11 mouse cellular contexts compared by ENCODE assay signal in the genomic region with DNA sequence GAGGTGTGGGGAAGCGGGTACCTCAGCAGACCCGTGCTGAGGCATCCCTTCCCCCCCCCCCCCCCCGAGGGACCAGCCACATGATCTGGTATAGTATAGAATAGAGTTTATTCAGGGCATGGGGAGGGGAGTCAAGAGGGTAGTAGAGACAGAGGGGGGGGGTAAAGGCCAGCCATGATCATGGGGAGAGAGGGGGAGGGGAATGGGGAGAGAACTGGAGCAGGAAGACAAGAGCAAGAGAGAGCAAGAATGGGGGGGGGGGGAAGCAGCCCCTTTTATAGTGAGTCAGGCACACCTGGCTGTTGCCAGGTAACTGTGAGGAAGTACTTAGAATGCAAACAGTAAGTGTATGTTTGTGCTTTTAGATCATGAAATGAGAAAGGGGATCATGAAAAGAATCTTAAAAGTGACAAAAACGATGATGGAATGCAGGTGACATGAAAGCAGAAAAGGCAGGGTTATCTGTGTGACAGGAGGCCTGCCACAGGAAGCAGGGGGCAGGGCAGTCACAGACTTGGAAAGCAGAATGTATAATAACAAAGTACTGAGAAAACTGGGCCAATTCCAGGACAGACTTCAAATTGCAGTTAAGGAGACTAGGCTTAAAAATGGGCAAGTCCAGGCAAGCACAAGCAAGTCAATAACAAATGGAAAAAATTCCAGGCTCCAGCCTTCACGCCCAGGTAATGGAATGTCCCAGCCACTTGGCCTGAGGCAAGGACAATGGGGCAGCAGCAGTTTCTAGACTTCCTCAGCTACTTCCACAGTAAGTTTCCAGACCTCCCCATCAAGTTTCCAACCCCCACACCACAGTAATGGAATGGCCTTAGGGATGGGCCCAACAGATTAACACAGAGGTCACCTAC. TPM values are rescaled to one million over a fixed set of nuclear protein-coding genes. Genes with fewer than 3 reads are reported as not detected.
DNase-seq lines count a peak whose midpoint lies in the region; ATAC-seq lines count a peak whose summit lies in the region.
"Had no signal": no experiment of that assay in that cellular context is flagged by ENCODE, and none has a peak within 500 bp of the region (broad histone marks: within the 10 kb centered on the region; RNA-seq: fewer than 3 reads in every experiment).

No protein-coding gene starts in this region.

- peak; percentile 11 for DNase-seq in embryo, embryonic 10 days (ENCODE audit: low spot score)
- no peak for DNase-seq in embryo, embryonic 10.5 days (ENCODE audit: low spot score)
- DNase-seq in embryonic facial prominence, embryonic 11.5 days (ENCODE audit: low spot score), result peak; percentile 47
- peak; percentile 88 for DNase-seq in kidney, adult 9 months
- DNase-seq in mesoderm, embryonic 11.5 days (ENCODE audit: low read depth, low spot score), result peak; percentile 2
- DNase-seq in natural killer cell, adult 2 months (ENCODE audit: low spot score in 2 of 2), result no peak
- no peak for DNase-seq in adrenal gland, postnatal 25 days
- DNase-seq: cerebellum, postnatal 14 days had no signal

- H3K4me1 ChIP-seq in embryonic facial prominence, embryonic 11.5 days (ENCODE audit: control insufficient read depth, insufficient read depth, low read length), result no peaks in the 10 kb centered on the region
- H3K4me1 ChIP-seq in midbrain, embryonic 13.5 days (replicated peaks), result no peaks in the 10 kb centered on the region

- 39% methylated on average over 4 of the region's 5 CpGs for WGBS in embryonic facial prominence, embryonic 11.5 days
- 68% methylated on average over 4 of the region's 5 CpGs for WGBS in midbrain, embryonic 13.5 days

- H3K4me3 ChIP-seq in embryonic facial prominence, embryonic 11.5 days (ENCODE audit: low read depth, low read length), result no peak overlapping the region
- H3K4me3 ChIP-seq in midbrain, embryonic 13.5 days (replicated peaks), result no peak overlapping the region
- H3K4me3 ChIP-seq: neural tube, embryonic 15.5 days had no signal

- no peaks in the 10 kb centered on the region for H3K27me3 ChIP-seq in embryonic facial prominence, embryonic 11.5 days (ENCODE audit: control insufficient read depth, insufficient read depth, low read length)
- no peaks in the 10 kb centered on the region for H3K27me3 ChIP-seq in midbrain, embryonic 13.5 days
- H3K27me3 ChIP-seq: neural tube, embryonic 15.5 days had no signal

- no peaks in the 10 kb centered on the region for H3K9me3 ChIP-seq in embryonic facial prominence, embryonic 11.5 days (replicated peaks; ENCODE audit: control insufficient read depth, low read length)
- no peaks in the 10 kb centered on the region for H3K9me3 ChIP-seq in midbrain, embryonic 13.5 days
- H3K9me3 ChIP-seq: neural tube, embryonic 15.5 days had no signal

- no peak overlapping the region for H3K9ac ChIP-seq in embryonic facial prominence, embryonic 11.5 days (replicated peaks; ENCODE audit: low read length)
- no peak overlapping the region for H3K9ac ChIP-seq in midbrain, embryonic 13.5 days (replicated peaks)
- H3K9ac ChIP-seq: neural tube, embryonic 15.5 days had no signal

- no peak overlapping the region for H3K27ac ChIP-seq in embryonic facial prominence, embryonic 11.5 days (replicated peaks; ENCODE audit: low read depth, low read length)
- H3K27ac ChIP-seq in midbrain, embryonic 13.5 days, result no peak overlapping the region
- H3K27ac ChIP-seq: neural tube, embryonic 15.5 days had no signal

- H3K4me2 ChIP-seq in embryonic facial prominence, embryonic 11.5 days (ENCODE audit: low read depth, low read length), result no peak overlapping the region
- H3K4me2 ChIP-seq in midbrain, embryonic 13.5 days (replicated peaks), result no peak overlapping the region
- H3K4me2 ChIP-seq: neural tube, embryonic 15.5 days had no signal

- no peaks in the 10 kb centered on the region for H3K36me3 ChIP-seq in embryonic facial prominence, embryonic 11.5 days (replicated peaks; ENCODE audit: control insufficient read depth, insufficient read depth, low read depth, low read length)
- H3K36me3 ChIP-seq in midbrain, embryonic 13.5 days, result no peaks in the 10 kb centered on the region
- H3K36me3 ChIP-seq: neural tube, embryonic 15.5 days had no signal

- no peak for ATAC-seq in embryonic facial prominence, embryonic 11.5 days (replicated peaks; ENCODE audit: insufficient number of reproducible peaks, low FRiP score, low TSS enrichment, low read depth)
- ATAC-seq in midbrain, embryonic 13.5 days, result no peak

RNA-seq across cellular contexts. Expression of gene Igll1, which starts 2.1 kb away (rescaled TPM):
- polyA plus RNA-seq in embryonic facial prominence, embryonic 11.5 days (2014; fragmentation: Nextera tagmentation; extraction: Ambion mirVana), result not detected in 2 replicates
- polyA plus RNA-seq in midbrain, embryonic 13.5 days (2015; fragmentation: Nextera tagmentation; extraction: Ambion mirVana), result 0.21 and 0.24 TPM in 2 replicates
- not detected in 2 replicates for total RNA-seq in adrenal gland, postnatal 25 days (2021)
- polyA plus RNA-seq: C2C12; neural tube, embryonic 15.5 days had no signal

RNA-seq across cellular contexts. Expression of gene Top3b, which starts 4.6 kb away (rescaled TPM):
- polyA plus RNA-seq in embryonic facial prominence, embryonic 11.5 days (2014; fragmentation: Nextera tagmentation; extraction: Ambion mirVana), result 56.8 and 64.1 TPM in 2 replicates
- 73.7 and 76.4 TPM in 2 replicates for polyA plus RNA-seq in midbrain, embryonic 13.5 days (2015; fragmentation: Nextera tagmentation; extraction: Ambion mirVana)
- total RNA-seq in adrenal gland, postnatal 25 days (2021), result 74.9 and 75.2 TPM in 2 replicates

RNA-seq across cellular contexts. Expression of gene Vpreb1, which starts 4.7 kb away (rescaled TPM):
- polyA plus RNA-seq in embryonic facial prominence, embryonic 11.5 days (2014; fragmentation: Nextera tagmentation; extraction: Ambion mirVana), result 1.8 and 2.1 TPM in 2 replicates
- 1.5 and 1.6 TPM in 2 replicates for polyA plus RNA-seq in midbrain, embryonic 13.5 days (2015; fragmentation: Nextera tagmentation; extraction: Ambion mirVana)
- 0.91 TPM in 1 of 2 replicates, not detected in the other for total RNA-seq in adrenal gland, postnatal 25 days (2021)

RNA-seq across cellular contexts. Expression of gene Ppm1f, which starts 30.3 kb away (rescaled TPM):
- 15.6 and 18.2 TPM in 2 replicates for polyA plus RNA-seq in embryonic facial prominence, embryonic 11.5 days (2014; fragmentation: Nextera tagmentation; extraction: Ambion mirVana)
- polyA plus RNA-seq in midbrain, embryonic 13.5 days (2015; fragmentation: Nextera tagmentation; extraction: Ambion mirVana), result 26.9 and 29.4 TPM in 2 replicates
- 42.7 and 45.4 TPM in 2 replicates for total RNA-seq in adrenal gland, postnatal 25 days (2021)

RNA-seq across cellular contexts. Expression of gene Spag6l, which starts 36.7 kb away (rescaled TPM):
- 0.17 and 0.54 TPM in 2 replicates for polyA plus RNA-seq in embryonic facial prominence, embryonic 11.5 days (2014; fragmentation: Nextera tagmentation; extraction: Ambion mirVana)
- polyA plus RNA-seq in midbrain, embryonic 13.5 days (2015; fragmentation: Nextera tagmentation; extraction: Ambion mirVana), result 11.4 and 11.8 TPM in 2 replicates
- total RNA-seq in adrenal gland, postnatal 25 days (2021), result 0.15 TPM in 1 of 2 replicates, not detected in the other
- polyA plus RNA-seq: C2C12 had no signal

Comparison
In these comparisons a context has a peak if more than half of its experiments do, and no peak if none do; other contexts are left out.
1. DNase-seq: peak in embryo, embryonic 10 days (single experiment), embryonic facial prominence, embryonic 11.5 days (single experiment), kidney, adult 9 months (single experiment) and mesoderm, embryonic 11.5 days (single experiment); none in embryo, embryonic 10.5 days (single experiment), natural killer cell, adult 2 months (0 of 2) and adrenal gland, postnatal 25 days (single experiment).